Mouse (Mus musculus) splenic B cell, adult 2 months (primary cell): ENCODE results near the gene Snx8.
A peak's percentile ranks its signal among the peaks of the same experiment; 100 is the strongest.
"Not testable (repeated sequence)": the region's sequence is repeated elsewhere in the genome, so short reads cannot be mapped to it uniquely, and the experiment has no call there.

Experiments used
- DNase-seq: peaks from one replicate; pipeline ENCODE4 v3.0.0-alpha.2; 2011; ENCODE audit warnings: low read depth, low spot score
- H3K27me3 ChIP-seq: 2 replicates; pipeline ENCODE4 v1.6.1; 2012; ENCODE audit warnings: mild to moderate bottlenecking, low read length, moderate library complexity, mixed read lengths; ENCODE audit not compliant: control insufficient read depth, poor library complexity, insufficient read depth, severe bottlenecking
- H3K36me3 ChIP-seq: 2 replicates; pipeline ENCODE4 v1.6.1; 2012; ENCODE audit warnings: mild to moderate bottlenecking, low read length, moderate library complexity, mixed read lengths; ENCODE audit not compliant: control insufficient read depth, poor library complexity, insufficient read depth, severe bottlenecking

The Snx8 gene

GRCm38 (mm10) chr5:140371671-140372070, 17.4 kb downstream of the Snx8 start:
- peaks cover 3% of the 10 kb centered on the region for H3K36me3 ChIP-seq
- no peaks in the 10 kb centered on the region for H3K27me3 ChIP-seq
- DNase-seq, result no peak

GRCm38 (mm10) chr5:140370446-140371254, 18.4 kb downstream of the Snx8 start:
- no peak for DNase-seq
- H3K27me3 ChIP-seq, result no peaks in the 10 kb centered on the region
- peaks cover 5% of the 10 kb centered on the region for H3K36me3 ChIP-seq

GRCm38 (mm10) chr5:140369466-140369865, 19.6 kb downstream of the Snx8 start:
- no peak for DNase-seq
- no peaks in the 10 kb centered on the region for H3K27me3 ChIP-seq
- peaks cover 4% of the 10 kb centered on the region; the same call in 1 of the 2 replicates for H3K36me3 ChIP-seq

GRCm38 (mm10) chr5:140368926-140369325, 20.1 kb downstream of the Snx8 start:
- H3K27me3 ChIP-seq, result no peaks in the 10 kb centered on the region
- no peak for DNase-seq

GRCm38 (mm10) chr5:140368126-140368525, 20.9 kb downstream of the Snx8 start:
- peak; percentile 34 for DNase-seq
- not testable (repeated sequence) for H3K36me3 ChIP-seq, H3K27me3 ChIP-seq

More at GRCm38 (mm10) chr5:140368926-140369325, 20.1 kb downstream of the Snx8 start:
- peaks cover 4% of the 10 kb centered on the region; the same call in 1 of the 2 replicates for H3K36me3 ChIP-seq

GRCm38 (mm10) chr5:140364415-140364814, 24.6 kb downstream of the Snx8 start:
- peaks cover 15% of the 10 kb centered on the region for H3K36me3 ChIP-seq
- no peak for DNase-seq
- H3K27me3 ChIP-seq, result no peaks in the 10 kb centered on the region

- no peak for DNase-seq
- H3K27me3 ChIP-seq, result no peaks in the 10 kb centered on the region
Observed at GRCm38 (mm10) chr5:140359930-140360674, 29.0 kb downstream of the Snx8 start.

GRCm38 (mm10) chr5:140357466-140357865, 31.6 kb downstream of the Snx8 start:
- no peaks in the 10 kb centered on the region for H3K27me3 ChIP-seq
- no peak for DNase-seq
- peaks cover 40% of the 10 kb centered on the region for H3K36me3 ChIP-seq

More at GRCm38 (mm10) chr5:140359930-140360674, 29.0 kb downstream of the Snx8 start:
- H3K36me3 ChIP-seq, result peaks cover 29% of the 10 kb centered on the region

GRCm38 (mm10) chr5:140355934-140356333, 33.1 kb downstream of the Snx8 start:
- Histone ChIP-seq H3K36me3 (peaks cover 40% of the 10 kb centered on the region), H3K27me3 (no peaks in the 10 kb centered on the region)
- DNase-seq, result no peak

- H3K36me3 ChIP-seq, result peaks cover 28% of the 10 kb centered on the region
- no peaks in the 10 kb centered on the region for H3K27me3 ChIP-seq
- no peak for DNase-seq
Observed at GRCm38 (mm10) chr5:140352352-140352751, 36.7 kb downstream of the Snx8 start.

- peaks cover 35% of the 10 kb centered on the region for H3K36me3 ChIP-seq
- no peak for DNase-seq
- no peaks in the 10 kb centered on the region for H3K27me3 ChIP-seq
Observed at GRCm38 (mm10) chr5:140350731-140351497, 38.1 kb downstream of the Snx8 start.

- no peak for DNase-seq
- no peaks in the 10 kb centered on the region for H3K27me3 ChIP-seq
Observed at GRCm38 (mm10) chr5:140349882-140350281, 39.2 kb downstream of the Snx8 start.

GRCm38 (mm10) chr5:140346050-140346449, 43.0 kb downstream of the Snx8 start:
- peaks cover 17% of the 10 kb centered on the region for H3K36me3 ChIP-seq
- H3K27me3 ChIP-seq, result no peaks in the 10 kb centered on the region
- DNase-seq, result no peak

More at GRCm38 (mm10) chr5:140349882-140350281, 39.2 kb downstream of the Snx8 start:
- H3K36me3 ChIP-seq, result peaks cover 30% of the 10 kb centered on the region

- no peak for DNase-seq
- Histone ChIP-seq H3K36me3 (peaks cover 17% of the 10 kb centered on the region), H3K27me3 (no peaks in the 10 kb centered on the region)
Observed at GRCm38 (mm10) chr5:140345244-140345643, 43.8 kb downstream of the Snx8 start.
